Mouse (Mus musculus): Measurements from ENCODE around the gene Arhgap5. TPM values are rescaled to one million over a fixed set of nuclear protein-coding genes. Genes with fewer than 3 reads are reported as not detected.

Arhgap5 gene
- 9.7 to 20.8 TPM (median 11.9 TPM) in 3 replicates for total RNA-seq (2017)

DNA sequence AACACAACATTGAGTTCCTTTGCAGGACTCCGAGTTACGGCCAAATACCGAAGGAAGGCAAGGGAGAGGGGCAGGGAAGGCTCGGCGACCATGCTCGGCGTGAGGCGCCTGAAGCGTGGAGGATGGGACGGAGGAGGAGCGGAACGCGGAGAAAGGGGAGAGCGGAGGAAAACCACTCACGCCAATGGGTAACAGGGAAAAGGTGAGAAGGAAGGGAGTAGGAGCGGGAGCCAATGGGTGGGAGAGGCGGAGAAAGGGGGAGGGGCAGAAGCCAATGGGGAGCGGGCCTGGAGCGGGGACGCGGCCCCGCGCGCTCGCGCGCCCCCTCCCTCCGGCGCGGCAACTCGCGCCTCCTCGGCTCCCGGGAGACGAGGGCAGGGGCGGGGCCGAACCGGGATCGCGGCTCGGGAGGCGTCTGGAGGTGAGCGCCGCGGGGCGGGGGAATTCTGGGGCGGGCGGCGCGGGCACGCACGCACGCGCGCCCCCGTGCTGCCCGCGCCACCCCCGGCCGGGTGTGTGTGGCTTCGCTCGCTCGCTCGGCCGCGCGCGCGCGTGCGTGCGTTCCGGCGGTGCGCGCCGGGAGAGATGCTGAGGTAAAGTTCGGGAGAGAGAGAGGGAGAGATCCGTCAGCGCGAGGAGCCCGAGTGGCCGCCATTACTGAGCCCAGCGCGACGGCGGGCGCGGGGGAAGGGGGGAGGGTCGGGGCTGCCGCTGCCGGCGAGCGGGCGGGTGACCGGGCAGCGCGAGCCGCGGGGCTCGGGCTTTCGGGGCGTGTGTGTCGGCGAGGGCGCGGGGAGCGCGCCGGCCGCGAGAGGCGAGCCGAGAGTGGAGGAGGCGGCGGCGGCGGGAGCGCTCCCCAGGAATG lies at the start of gene Arhgap5:
Gene Arhgap5 (plus strand): TSS at position 517 of the 865 bp plus-strand sequence.
- peak; percentile 59 for ATAC-seq (replicated peaks; ENCODE audit: insufficient number of reproducible peaks, low FRiP score, low TSS enrichment, poor library complexity, severe bottlenecking)

DNA sequence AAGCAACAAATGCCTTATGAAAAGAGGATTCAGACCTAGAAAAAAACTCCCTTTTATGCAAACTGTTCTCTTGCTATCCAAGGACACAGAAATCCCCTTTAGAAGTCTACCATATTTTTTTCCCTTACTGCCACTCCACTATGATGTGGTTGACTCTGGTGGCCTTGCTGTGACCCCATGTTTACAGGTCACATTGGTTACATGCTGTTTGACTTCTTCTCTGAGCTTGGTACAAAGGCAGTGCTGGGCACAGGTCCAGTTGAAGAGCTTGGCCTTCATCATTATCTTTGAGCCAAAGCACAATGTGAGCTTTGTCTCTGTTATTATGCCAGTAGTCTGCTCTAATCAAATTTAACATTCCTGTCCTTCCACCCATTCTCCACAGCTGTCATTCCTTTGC lies 39.2 kb upstream of the Arhgap5 start:
- no peak for ATAC-seq (replicated peaks; ENCODE audit: insufficient number of reproducible peaks, low FRiP score, low TSS enrichment, poor library complexity, severe bottlenecking)

DNA sequence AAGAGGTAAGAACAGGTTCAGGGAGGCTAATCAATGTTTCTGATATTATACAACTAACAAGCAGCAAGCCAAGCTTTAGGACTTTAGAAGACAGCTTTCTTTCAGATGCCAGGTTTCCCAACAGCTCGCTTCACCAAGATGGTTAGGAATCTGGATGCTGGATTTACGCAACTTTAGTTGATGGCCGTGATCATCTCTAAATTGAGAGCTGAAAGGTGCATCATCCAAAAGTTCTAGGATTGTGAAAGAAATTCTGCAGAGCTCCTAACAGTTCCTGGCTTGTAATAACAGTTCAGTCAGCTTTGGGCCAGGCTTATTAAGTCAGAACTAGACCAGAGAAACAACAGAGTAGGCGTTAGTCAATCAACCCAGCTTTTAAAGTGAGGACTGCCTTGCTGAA lies 32.2 kb upstream of the Arhgap5 start:
- no peak for ATAC-seq (replicated peaks; ENCODE audit: insufficient number of reproducible peaks, low FRiP score, low TSS enrichment, poor library complexity, severe bottlenecking)

DNA sequence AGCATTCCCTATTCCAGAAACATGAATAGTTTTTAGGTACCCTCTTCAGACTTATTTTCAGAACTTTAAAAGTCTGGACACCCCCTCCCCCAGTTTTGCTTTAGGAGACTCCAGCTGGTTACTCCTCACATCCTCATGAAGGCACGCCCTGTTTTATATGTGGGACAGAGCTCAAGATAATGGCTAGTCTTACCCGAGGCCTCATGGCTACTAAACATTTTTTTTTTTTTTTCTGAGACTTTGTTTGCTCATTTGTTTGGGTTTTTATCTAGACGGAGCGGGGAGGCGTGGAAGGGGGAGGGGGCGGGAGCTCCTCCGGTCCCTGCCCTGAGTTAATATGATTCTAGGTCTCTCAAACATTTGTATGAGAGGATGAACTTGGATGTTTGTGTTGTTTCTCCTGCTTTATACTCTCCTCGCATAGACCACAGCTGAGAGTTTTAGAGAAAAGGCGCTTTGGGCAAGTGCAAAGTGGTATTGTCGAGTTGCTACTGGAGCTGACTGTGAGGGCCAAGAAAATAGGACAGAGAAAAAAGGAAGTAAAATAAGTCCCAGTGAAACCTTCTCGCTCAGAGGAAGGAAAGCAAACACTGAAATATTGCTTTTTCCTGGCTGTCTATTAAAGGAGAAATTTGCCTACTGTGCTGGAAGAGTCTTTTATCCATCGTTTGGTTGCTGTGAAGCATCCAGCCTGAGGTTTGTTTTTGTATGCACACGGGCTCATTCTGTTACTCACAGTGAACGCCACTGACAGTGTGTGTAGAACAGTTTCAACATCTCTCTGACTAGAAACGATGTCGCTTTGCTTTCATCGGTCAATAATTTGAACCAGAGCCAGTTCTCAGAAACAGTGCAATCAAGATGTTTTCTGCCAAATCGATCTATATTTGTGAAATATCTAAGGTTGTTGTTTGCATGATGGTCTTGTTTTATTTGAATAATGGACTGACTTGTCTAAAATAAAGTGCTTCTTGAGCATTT lies 29.5 kb upstream of the Arhgap5 start:
- ATAC-seq (replicated peaks; ENCODE audit: insufficient number of reproducible peaks, low FRiP score, low TSS enrichment, poor library complexity, severe bottlenecking) = no peak

DNA sequence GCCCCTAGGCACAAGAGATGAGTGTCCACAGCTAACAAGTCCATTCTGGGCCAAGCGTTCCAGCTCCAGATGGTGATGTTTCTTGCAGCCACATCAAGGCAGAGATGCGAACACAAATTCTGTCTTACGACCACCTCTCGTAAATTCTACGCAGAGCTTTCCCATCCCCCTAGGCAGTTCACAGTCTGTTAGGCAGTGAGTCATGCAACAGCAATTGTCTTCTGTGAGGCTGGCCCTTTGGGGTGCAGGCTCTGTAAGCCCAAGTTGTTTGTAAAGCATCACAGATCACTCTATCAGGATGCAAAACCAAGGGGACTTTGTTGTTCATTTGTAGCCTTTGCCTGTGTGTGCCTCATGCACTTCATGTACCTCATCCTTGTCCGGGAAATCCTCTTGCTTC lies 27.7 kb upstream of the Arhgap5 start:
- ATAC-seq (replicated peaks; ENCODE audit: insufficient number of reproducible peaks, low FRiP score, low TSS enrichment, poor library complexity, severe bottlenecking) = no peak

DNA sequence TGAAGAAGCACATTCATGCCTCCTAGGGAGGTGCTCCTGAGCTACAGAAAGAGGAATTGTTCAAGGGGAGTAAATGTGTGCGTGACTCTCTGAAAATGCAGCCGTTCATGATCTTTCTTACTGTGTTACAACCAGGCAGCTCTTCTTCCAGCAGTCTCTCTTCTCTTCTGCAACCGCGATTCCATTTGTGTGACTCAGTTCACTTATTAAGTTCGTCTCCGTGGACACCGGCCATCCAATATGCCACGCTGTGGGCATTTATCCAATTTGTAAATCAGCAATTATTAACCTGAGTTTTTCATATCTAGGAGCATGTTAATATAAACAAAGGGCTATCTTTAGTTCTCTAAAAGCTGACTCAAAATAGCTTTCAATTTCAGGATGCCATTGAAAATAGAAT lies 25.2 kb upstream of the Arhgap5 start:
- ATAC-seq (replicated peaks; ENCODE audit: insufficient number of reproducible peaks, low FRiP score, low TSS enrichment, poor library complexity, severe bottlenecking) = no peak

DNA sequence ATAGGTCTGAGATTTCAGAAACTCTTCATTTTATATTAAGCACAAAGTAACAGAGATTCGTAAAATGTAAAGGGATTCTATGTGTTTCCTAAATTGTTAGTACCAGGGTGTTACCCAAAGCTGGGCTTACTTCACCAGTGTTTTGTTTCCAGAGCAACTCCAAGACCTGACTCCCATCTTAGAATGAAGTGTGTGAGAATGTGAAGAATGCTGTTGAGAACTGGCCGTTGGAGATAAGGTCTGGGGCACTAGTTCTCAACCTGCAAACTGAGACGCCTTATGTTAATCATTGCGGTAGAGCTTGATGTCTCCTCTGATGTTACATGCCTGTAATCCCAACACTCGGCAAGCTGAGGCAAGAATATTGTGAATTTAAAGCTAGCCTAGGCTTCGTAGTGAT lies 24.4 kb upstream of the Arhgap5 start:
- ATAC-seq (replicated peaks; ENCODE audit: insufficient number of reproducible peaks, low FRiP score, low TSS enrichment, poor library complexity, severe bottlenecking) = no peak

DNA sequence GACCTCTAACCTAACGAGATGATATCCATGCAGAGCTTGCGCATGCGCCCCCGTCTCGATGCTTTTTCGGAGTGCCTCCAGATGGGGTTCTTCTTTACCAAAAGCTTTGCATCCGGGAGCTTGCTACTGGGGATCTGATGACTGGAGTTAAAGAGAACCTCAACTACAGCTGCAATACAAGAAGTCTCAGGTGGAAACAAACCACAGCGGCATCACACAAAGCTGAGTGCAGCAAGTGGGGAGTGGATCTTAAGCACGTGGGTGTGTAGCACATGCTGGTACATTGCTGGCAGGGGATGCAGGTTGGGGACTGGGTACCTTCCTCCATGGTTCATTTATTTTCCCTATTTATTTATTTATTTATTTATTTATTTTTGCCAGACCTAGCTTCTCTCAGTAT lies 22.9 kb upstream of the Arhgap5 start:
- ATAC-seq (replicated peaks; ENCODE audit: insufficient number of reproducible peaks, low FRiP score, low TSS enrichment, poor library complexity, severe bottlenecking) = no peak

DNA sequence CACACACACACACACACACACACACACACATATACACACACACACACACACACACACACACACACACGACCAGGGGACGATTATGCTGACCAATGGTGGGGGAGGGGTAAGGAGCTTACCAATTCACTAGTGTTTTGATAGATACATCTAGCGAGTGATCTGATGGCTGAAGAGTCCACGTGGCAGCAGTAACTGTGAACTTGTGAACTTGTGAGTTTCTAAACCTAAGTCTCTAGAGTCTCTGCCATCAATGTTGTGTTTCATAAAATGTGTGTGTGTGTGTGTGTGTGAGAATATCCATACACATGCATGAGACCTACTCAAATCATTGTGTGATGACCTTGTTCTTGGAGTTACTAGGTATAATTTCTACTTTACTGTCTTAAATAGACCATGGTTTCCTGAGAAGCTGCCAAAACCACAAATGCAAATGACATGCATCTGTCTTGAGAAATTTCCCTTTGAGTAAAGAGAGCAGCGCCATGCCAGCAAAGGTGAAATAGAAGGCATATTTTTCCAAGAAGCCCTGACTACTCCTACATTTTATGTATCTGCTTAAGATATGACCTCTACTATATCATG lies 21.7 kb upstream of the Arhgap5 start:
- ATAC-seq (replicated peaks; ENCODE audit: insufficient number of reproducible peaks, low FRiP score, low TSS enrichment, poor library complexity, severe bottlenecking) = no peak

DNA sequence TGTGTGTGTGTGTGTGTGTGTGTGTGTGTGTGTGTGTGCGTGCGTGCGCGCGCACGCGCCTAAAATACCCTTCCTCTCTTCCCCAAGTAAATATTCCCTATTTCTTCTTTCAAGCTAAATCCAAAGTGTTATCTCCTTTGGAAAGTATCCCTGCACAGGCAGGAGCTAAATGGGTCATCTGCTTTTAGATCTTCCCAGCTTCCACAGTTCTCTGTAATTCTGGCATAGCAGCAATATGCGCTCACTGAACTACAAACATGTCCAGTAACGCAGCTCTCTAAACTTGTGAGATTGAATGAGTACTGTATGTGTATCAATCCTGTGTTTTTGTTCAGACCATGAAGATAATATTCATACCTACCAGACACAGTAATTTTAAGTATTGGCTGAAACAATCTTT lies 20.6 kb upstream of the Arhgap5 start:
- no peak for ATAC-seq (replicated peaks; ENCODE audit: insufficient number of reproducible peaks, low FRiP score, low TSS enrichment, poor library complexity, severe bottlenecking)

DNA sequence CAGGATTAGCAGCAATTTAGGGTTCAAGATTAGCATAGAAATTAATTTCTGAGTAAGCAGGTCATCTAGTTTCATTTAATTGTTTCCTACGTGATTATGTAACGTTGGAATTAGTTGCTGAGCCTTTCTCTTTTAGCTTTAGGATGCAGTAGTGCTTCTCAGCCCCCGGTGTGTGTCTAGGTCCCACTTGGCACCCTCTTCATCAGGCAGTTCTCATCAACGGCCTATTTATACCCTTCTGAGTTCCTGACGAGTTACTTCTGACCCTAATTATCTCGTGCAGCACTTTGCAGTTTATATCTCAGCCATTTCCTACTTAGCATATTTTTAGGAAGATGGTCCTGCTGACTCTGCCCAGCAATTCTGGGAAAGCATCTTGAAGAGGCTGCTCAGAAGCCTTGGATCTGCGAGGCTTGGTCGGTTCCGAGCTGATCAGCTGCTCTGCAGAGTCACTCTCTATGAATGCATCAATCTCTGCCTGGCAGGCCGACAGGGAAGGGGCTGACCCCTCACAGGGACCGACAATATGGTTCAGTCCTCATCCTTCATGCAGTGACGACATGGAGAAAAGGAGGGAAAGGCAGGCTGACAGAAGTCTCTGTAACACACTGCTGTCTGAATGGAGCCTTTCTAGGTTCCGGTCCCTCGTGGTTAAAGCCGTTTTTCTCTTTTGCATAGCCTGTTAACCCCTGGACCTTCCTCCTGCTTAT lies 15.4 kb upstream of the Arhgap5 start:
- no peak for ATAC-seq (replicated peaks; ENCODE audit: insufficient number of reproducible peaks, low FRiP score, low TSS enrichment, poor library complexity, severe bottlenecking)

DNA sequence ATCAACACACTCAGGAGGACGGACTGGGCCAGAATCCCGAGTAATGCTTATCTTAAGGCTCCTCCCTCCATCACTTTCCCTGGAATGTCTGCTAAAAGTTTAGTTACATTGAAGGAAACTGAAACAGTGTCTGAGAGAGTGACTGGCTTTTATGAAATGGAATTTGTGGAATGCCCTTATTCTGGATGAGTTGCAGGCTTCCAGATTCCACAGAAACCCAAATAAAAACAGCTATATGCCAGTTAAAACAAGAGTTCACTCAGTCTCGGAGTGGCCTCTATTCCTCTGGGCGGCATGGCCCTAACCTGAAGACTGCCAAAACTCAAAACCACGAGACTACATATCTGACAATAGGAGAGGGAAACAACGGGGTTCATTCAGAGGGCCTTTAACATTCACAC lies 10.5 kb upstream of the Arhgap5 start:
- ATAC-seq (replicated peaks; ENCODE audit: insufficient number of reproducible peaks, low FRiP score, low TSS enrichment, poor library complexity, severe bottlenecking) = no peak

DNA sequence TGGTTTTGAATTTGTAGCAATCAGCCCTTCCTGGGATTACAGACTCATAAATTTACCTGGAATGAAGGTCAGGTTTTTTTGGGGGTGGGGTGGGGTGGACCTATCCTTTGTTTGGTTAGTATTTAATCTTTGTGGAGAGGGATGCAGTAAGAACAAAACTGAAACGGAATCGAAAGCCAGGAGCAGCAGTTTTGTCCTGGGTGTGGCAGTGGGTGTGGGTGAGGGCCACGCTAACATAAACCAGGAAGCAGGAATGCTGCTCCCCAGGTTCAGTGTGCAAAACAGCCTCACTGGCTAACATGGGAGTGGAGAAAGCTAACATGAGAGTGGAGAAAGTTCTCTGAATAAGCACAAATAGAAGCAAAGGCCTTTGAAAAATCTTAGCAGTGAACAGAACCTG lies 6.6 kb upstream of the Arhgap5 start:
- ATAC-seq (replicated peaks; ENCODE audit: insufficient number of reproducible peaks, low FRiP score, low TSS enrichment, poor library complexity, severe bottlenecking) = no peak

DNA sequence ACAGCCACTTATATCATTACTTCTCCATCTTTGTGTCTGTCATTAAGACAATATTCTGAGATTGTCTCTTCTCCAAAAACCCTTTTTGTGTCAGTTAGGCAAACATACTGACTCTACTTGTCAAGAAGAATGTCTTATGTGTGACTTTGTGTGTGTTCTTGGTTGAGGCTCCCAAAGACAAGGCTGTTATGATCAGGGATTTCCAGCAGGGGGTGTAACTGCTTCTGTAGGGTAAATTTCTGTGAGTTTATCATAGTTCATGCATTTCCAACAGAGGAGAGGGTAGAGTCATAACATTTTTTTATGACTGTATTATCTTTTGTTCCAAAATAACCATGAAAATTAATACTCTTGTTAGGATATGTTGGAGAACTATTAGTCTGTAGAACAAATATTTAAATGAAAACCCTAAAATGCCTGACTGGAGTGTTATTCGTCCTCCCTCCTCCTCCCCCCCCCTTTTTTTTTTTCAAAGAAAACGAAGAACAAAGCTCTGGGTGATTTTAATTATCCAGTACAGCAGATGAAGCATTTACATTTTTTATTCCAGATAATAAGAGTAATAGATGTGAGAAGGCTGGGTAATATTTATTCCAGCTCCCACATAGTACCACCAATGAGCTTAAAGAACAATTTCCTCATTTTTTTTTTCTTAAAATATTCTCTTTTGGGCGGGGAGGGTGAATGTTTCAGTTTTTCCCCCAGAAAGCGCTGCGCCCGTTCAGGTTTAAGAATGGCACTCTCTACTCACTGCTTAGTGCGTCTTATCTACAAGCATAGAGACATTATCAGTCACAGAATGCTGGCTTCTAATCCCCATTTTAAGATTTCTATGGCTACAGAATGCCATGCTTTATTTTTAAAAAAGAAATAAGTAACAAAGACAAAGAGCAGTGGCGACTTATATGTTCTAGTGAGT lies 2.6 kb upstream of the Arhgap5 start:
- no peak; the same call in 1 of the 2 replicates for ATAC-seq (replicated peaks; ENCODE audit: insufficient number of reproducible peaks, low FRiP score, low TSS enrichment, poor library complexity, severe bottlenecking)

DNA sequence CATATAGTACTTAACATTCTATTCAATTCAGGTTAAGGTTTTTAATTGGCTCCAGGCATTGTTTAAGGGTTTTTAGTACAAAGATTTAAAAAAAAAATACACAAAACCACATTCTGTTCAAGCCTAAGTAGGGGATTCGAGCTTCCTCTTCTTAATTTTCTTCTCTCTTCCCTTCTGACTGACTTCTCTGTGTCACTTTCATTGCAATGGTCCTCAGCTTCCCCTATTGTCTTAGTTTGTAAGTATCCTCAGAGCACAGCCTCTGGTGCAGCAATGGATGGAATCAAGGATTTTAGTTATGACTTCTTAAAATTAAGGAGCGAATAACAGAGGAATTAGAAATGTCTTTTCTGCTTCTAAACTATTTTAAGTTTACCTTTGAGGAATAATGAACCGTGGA lies 1.6 kb upstream of the Arhgap5 start:
- 0 out of 2 replicates have a peak, but pooled peaks have one; percentile 44 for ATAC-seq (replicated peaks; ENCODE audit: insufficient number of reproducible peaks, low FRiP score, low TSS enrichment, poor library complexity, severe bottlenecking)

DNA sequence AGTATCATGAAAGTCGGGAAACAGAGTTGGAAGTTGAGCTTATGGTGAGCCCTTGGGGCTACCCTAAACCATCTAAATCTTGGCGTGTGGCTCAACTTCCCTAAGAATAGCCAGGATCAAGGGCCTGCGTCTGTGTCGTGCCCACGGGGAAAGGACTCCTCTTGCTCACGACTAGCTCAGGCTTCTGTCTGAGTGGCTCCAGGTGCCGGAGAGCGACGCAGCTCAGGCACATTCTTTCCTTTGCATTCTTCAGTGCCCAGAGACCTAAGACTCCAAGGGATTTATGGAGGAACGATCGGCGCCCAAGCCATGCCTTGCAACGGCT lies 679 bp upstream of the Arhgap5 start:
- ATAC-seq (replicated peaks; ENCODE audit: insufficient number of reproducible peaks, low FRiP score, low TSS enrichment, poor library complexity, severe bottlenecking) = 0 out of 2 replicates have a peak, but pooled peaks have one; percentile 8

DNA sequence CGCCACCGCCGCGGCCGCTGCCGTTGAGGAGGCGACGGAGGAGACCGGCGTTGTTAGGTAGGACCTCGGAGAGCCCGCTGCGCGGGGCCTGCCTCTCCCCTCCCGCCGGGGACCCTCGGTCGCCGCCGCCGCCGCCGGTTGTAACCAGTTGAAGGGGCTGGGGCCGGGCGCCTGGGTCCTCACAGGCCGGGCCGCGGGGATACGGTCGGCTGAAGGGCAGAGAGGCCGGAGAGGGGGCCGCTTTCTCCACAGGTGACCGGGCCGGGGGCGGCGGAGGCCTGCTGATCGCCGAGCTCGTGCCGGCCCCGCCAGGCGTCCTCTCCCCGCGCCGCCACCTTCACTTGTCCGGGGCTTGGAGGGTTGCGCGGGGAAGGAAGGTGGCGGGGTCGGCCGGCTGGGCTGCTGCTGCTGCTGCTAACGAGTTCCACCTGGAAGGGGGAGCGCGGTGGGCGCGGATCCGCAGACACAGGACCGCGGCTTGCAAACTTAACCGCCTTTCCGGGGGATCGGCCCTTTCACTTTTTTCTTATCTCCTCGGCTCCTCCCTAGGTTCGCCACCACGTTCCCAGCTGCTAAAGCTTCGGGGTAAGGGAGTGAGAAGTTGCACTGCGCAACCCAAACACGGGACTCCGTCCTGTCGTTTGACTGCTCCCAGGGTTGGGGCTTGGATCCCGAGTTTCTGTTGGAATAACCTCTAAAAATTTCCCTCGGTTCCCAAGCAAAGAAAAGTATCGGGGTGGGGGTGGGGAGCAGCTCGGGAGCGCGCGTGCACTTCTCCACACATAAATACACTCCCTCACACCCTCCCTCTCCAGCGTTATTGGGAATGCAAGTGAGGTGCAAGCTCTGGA lies 784 bp downstream of the Arhgap5 start:
- no peak for ATAC-seq (replicated peaks; ENCODE audit: insufficient number of reproducible peaks, low FRiP score, low TSS enrichment, poor library complexity, severe bottlenecking)

Measured in monocyte, adult 5-6 weeks (primary cell).